Mouse (Mus musculus) spleen, adult 2 months (tissue): Measurements from ENCODE around the gene Kdr.

Experiments used
- CTCF ChIP-seq: fragments of 200-500 bp; IDR thresholded peaks from 2 replicates; pipeline ENCODE4 v1.5.1; 2011; ENCODE audit warnings: mild to moderate bottlenecking, inconsistent platforms; ENCODE audit not compliant: insufficient read depth, insufficient read length, insufficient replicate concordance; ENCODE audit errors: extremely low read depth
- POLR2A ChIP-seq: fragments of 200-500 bp; IDR thresholded peaks from 2 replicates; pipeline ENCODE4 v1.6.1; 2011; ENCODE audit warnings: low read depth, low read length, inconsistent platforms

- TF ChIP-seq POLR2A = no peak
- no peak for TF ChIP-seq CTCF
These were observed 82.9 kb downstream of the Kdr start for GRCm38 (mm10) chr5:75895351-75895750.
